Mouse (Mus musculus) kidney, postnatal 14 days (tissue): ENCODE data around the gene Xpo5.

Source experiments
- DNase-seq: peaks from one replicate; pipeline ENCODE4 v3.0.0; 2022; ENCODE audit warnings: mixed read lengths

The Xpo5 gene

GRCm38 (mm10) chr17:46262201-46262694 lies 59.7 kb downstream of the Xpo5 start:
- DNase-seq: no peak

DNA sequence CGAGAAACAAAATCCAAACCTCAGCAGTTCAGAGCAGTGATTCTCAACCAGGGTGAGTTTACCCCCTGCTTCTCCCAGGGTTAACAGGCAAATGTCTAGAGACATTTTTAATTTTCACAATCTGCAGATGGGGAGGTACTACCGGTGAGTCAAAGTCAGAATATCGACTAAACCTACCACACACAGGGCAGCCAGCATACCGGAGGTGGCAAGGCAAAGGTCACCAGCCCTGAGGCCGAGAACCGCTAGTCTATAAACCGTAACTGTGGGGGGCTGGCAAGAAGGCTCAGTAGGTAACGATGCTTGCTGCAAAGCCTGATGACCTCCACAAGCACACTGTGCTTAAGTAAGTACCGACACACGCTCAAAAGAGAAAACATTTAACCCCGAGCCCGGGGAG lies 62.9 kb downstream of the Xpo5 start:
- DNase-seq: no peak

GRCm38 (mm10) chr17:46265918-46266618 lies 63.5 kb downstream of the Xpo5 start:
- DNase-seq: peak; percentile 86

DNA sequence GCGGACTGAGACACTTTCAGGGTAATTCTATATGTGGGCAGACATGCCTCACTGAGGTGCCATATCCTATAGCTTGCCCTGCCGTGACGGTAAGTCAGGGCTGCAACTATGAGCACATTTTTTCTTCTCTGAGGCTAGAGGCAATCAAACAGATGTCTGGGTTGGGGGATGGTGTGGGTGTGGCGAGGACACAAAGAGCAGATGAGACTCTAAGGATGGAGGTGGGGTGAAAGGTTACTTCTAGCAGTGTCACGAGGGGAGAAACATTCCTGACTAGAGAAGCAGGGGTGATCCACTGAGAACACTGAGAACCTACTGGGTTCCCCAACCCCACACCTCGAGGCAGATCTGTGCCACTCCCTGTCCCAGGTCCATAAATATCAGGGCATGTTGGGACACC lies 64.4 kb downstream of the Xpo5 start:
- DNase-seq: no peak

DNA sequence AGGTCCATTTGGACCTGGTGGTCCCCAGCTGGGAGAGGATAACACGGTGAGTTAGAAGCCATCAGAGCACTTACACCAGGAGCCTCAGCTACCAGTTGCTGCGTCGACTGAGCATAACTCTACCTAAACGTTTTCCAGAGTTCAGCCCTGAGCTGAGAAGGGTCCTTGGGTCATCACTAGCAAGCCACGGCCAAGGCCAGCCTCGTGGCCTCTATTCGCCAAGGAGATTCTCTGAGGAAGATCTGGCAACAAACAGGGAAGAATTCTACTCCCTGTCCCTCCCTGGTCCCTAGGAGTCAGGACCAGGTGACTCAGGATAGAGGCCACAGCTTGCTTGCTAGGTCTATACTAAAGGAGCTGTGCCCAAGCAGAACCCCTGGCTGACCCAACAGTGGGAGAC lies 64.9 kb downstream of the Xpo5 start:
- no peak for DNase-seq

DNA sequence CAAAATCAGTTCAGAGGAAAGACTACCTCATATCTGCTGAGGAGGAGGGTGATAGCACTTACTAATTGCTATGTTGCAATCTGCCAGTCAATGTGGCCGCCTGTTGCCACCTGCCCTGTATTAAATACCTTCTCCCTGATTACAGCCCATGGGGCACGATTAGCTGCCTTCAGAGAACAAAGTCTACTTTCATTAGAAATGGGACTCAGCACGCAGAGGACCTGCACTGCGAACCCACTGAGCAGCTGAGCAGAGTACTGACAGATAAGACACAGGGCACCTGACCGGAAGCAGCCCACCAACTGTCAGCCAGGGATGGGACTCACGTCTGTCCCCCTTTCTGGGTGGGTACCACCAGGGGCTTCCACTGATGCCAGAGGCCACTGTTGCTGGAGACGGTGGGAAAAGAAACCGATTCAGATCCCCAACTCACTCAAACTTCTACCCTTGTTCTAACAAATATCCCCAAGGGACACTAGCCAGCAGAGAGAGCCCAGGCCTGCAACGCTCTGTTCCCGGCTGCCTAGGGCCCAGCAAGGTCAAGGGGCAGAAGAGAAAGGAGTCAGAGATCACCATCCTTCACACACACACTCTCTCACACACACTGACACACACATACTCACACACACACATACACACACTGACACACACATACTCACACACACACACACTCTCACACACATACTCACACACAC lies 65.6 kb downstream of the Xpo5 start:
- DNase-seq: no peak

- peak; percentile 62 for DNase-seq
Observed at GRCm38 (mm10) chr17:46269771-46270534, 67.4 kb downstream of the Xpo5 start.

GRCm38 (mm10) chr17:46272058-46272457 lies 69.5 kb downstream of the Xpo5 start:
- DNase-seq: no peak

DNA sequence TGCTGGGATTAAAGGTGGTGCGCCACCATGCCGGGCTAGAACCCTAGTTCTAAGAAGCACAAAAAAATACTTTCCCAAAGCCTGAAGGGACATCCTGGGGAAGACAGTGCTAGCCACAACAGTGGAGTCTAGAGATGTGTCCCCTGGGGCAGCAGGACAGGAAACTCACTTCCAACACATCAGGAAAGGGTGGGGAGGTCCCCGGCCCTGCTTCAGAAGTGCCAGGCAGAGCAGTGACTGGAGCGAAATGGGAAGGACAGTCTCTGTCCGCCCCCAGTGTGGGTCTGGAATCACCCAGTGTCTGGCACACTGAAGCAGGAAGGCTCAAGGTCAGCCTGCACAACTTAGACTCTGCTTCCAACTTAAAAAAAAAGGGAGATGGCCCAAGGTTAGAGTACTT lies 70.1 kb downstream of the Xpo5 start:
- peak; percentile 72 for DNase-seq

- DNase-seq: no peak
Observed at GRCm38 (mm10) chr17:46273803-46274236, 71.2 kb downstream of the Xpo5 start.

DNA sequence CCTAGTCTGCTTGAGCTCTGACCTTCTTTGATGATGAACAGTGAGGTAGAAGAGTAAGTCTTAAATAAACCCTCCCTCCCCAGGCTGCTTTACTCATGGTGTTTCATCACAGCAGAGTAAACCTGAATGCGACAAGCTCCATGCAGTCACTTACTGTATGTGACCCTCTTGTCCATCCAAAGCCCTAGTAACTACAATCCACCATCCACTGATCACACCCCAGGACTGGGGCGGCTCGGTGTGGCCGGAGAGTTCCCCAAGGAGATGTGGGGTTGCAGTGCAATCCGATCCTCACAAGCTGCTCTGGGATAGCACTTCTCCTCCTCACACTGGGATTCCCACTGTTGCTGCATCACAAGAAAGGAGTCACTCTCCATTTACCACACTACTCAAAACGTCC lies 71.9 kb downstream of the Xpo5 start:
- no peak for DNase-seq

- no peak for DNase-seq
Observed at GRCm38 (mm10) chr17:46275034-46275433, 72.5 kb downstream of the Xpo5 start.

- DNase-seq: no peak
Observed at GRCm38 (mm10) chr17:46275506-46275905, 72.9 kb downstream of the Xpo5 start.

DNA sequence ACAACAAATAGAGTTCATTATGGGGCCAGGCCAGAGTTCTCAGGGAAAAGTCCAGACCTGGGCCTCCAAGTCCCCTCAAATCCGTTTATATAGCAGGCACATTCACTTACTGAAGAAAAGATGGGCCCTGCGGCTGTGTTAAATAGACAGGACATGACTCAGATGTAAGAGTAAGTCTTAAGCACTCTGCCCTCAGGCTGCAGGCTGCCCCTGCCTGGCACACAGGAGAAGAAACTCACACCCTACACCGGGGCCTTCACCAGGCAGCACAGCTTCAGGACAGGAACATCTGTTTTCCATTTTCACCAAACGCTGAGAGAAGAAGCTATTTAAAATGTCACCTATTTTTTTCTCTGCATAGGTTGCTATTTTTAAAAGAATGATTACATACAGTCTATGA lies 75.0 kb downstream of the Xpo5 start:
- DNase-seq: no peak

DNA sequence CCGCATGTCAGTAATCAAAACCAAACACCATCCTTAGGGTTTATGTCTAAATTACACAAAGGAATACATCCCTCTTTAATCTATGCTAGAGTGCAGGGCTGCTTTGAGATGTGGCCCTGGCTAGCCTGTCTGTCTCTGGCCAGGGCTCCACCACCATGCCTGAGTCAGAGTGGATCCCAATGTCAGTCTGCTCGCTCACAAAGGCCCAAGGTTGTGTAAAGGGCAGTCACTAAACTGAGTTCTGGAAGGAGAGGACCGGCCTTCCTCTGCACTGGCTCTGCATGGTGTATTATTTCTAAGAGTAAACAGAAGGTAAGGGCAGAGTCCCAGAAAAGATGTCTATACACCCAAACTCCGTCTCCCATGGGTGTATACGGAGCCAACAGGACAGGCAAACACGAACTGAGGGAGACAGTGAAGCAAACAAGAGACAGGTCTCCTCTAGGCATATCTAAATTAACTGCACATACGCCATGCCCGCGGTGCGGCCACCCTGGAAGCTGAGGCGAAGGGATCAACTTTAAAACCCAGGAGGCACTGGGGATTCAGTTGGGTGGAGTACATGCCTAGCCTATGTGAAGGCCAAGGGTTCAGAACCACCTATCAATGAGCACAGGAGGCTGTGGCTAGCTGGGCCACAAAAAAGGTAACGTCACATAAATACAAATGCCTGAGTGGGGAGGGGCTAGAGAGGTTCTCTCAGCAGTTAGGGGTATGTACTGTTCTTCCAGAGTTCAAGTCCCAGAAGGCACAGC lies 75.6 kb downstream of the Xpo5 start:
- DNase-seq: no peak

- DNase-seq: peak; percentile 94
Observed at GRCm38 (mm10) chr17:46282483-46283123, 80.0 kb downstream of the Xpo5 start, which contains the start of gene Tjap1. Gene Tjap1, minus strand, starts transcription at chr17:46283026.

- no peak for DNase-seq
Observed at GRCm38 (mm10) chr17:46283140-46283539, 80.6 kb downstream of the Xpo5 start.

- no peak for DNase-seq
Observed at GRCm38 (mm10) chr17:46283911-46284310, 81.3 kb downstream of the Xpo5 start.

- no peak for DNase-seq
Observed at GRCm38 (mm10) chr17:46284653-46285052, 82.1 kb downstream of the Xpo5 start.

GRCm38 (mm10) chr17:46285407-46285806 lies 82.8 kb downstream of the Xpo5 start:
- no peak for DNase-seq

GRCm38 (mm10) chr17:46287678-46288095 lies 85.1 kb downstream of the Xpo5 start:
- peak; percentile 88 for DNase-seq
